Mouse (Mus musculus): ENCODE results near the gene Fam222b. TPM values are rescaled to one million over a fixed set of nuclear protein-coding genes. Genes with fewer than 3 reads are reported as not detected.
A peak's percentile ranks its signal among the peaks of the same experiment; 100 is the strongest.

Fam222b gene
- polyA plus RNA-seq, 1 experiment from 2014 or later: 10.6 TPM

DNA sequence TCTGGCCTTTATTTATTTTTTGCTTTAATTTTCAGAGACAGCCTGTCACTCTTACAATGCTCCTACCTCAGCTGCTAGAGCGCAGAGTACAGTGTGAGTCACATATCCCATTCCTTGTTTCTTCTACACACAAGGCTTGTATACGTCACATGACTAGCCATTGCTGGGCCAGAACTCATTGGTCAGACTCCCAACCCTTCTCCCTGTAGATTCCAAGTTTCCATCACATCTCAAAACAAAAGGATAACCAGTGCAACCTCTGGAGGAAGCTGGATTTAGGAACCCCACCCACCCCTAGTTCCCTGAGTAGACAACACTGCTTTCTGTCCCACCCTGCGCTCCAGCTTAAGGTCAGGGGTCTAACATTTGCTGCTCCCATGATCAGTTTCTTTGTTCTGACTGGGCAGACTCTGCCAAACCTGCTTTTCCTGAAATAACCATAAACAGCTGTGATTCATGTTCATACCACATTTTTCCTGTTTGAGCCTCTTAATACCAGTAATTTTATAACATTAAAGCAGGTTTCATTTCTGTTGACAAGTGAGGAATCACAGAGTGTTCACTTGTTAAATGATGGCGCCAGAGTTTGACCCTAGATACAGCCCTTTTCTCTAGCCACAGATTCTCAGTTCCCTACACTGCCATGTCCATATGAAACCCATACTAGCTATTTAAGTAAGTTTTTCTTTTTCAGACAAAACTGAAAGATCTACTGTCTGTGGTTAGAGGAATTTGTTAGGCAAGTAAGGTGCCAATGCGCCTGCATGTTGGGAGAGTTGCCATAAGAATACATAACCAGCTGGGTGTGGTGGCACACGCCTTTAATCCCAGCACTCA is 52.5 kb downstream of the Fam222b start:
- Histone ChIP-seq H3K4me3 (ENCODE audit: low read depth, low read length) (no peak overlapping the region), H3K27me3 (replicated peaks; ENCODE audit: control insufficient read depth, insufficient read depth, low read length) (no peaks in the 10 kb centered on the region), H3K4me1 (replicated peaks; ENCODE audit: control insufficient read depth, insufficient read depth, low read length) (no peaks in the 10 kb centered on the region), H3K27ac (ENCODE audit: low read depth, low read length) (no peak overlapping the region), H3K9ac (ENCODE audit: low read depth, low read length) (no peak overlapping the region), H3K4me2 (replicated peaks; ENCODE audit: low read depth) (no peak overlapping the region), H3K36me3 (ENCODE audit: control insufficient read depth, insufficient read depth) (peaks cover 55% of the 10 kb centered on the region), H3K9me3 (ENCODE audit: control insufficient read depth) (no peaks in the 10 kb centered on the region)
- no peak for TF ChIP-seq CTCF (IDR thresholded peaks at IDR 0.05; ENCODE audit: low read depth)
- no peak for ATAC-seq
- WGBS: 86% methylated on average over 6 of the region's 6 CpGs

DNA sequence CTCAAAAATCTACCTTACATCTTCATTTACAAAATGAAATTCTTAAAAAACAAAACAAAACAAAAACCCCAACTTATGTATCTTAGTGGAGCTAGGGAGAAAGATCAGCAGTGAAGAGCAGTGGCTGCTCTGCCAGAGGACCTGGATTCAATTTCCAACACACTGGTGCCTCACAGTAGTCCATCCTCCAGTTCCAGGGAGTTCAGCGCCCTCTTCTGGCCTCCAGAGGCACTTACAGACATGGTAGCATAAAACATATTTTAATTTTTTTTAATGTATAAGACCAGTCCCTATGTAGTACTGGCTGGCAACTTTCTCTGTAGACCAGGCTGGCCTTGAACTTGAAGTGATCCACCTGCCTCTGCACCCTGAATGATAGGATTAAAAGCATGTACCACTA is 56.7 kb downstream of the Fam222b start:
- H3K27me3 ChIP-seq (replicated peaks; ENCODE audit: control insufficient read depth, insufficient read depth, low read length): no peaks in the 10 kb centered on the region
- no peak for ATAC-seq
- peaks cover 45% of the 10 kb centered on the region for H3K36me3 ChIP-seq (ENCODE audit: control insufficient read depth, insufficient read depth)
- no peak overlapping the region for H3K27ac ChIP-seq (ENCODE audit: low read depth, low read length)
- no peak overlapping the region for H3K4me3 ChIP-seq (ENCODE audit: low read depth, low read length)
- no peaks in the 10 kb centered on the region for H3K9me3 ChIP-seq (ENCODE audit: control insufficient read depth)
- H3K4me2 ChIP-seq (replicated peaks; ENCODE audit: low read depth): no peak overlapping the region
- no peak overlapping the region for H3K9ac ChIP-seq (ENCODE audit: low read depth, low read length)
- H3K4me1 ChIP-seq (replicated peaks; ENCODE audit: control insufficient read depth, insufficient read depth, low read length): no peaks in the 10 kb centered on the region
- TF ChIP-seq CTCF (IDR thresholded peaks at IDR 0.05; ENCODE audit: low read depth): peak; percentile 75
- 45% methylated on average over 1 of the region's 1 CpGs for WGBS

DNA sequence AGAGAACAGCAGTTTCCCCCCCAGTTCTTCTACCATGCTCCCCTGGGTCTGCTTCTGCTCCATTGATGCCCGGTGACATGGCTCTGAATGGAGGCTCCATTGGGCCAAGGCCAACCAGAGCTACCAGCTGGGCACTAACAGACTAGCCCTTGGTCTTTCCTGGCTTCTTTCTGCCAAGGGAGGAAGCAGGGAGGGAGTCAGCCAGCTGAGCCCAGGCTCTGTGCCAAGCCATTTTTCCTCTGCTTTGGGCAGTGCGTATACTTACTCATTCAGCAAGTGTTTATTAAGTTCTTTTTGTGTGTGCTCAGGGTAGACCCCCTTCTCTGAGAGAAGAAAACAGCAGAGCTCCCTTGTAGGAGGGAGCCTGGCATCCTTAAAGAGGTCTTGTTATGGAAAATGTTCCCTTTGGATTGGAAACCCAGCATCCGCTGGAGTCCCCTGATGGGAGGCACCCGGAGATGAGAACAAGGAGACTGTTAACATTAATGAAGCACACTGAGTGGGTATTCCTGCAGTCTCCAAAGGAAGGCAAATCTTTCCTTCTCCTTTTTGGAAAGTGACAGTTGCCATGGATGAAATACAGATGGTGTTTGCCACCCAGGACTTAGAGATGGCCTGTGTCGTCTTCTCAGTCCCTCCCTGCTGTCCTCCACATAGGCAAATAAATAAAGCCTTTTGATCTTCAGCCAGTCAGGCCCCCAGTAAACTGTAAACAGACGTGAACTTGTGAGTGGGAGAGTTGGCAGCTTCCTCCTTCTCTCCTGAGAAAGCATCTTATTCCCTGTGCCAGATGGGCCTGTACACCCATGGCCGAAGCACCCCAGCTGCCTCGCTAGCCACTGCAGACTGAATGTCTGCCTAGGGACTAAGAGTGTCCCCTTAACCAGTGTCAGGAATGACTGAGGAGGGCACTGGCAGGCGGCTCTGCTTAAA is 58.1 kb downstream of the Fam222b start:
- H3K27ac ChIP-seq (ENCODE audit: low read depth, low read length): peak overlapping the region; percentile 50; the same call in 1 of the 2 replicates
- peaks cover 40% of the 10 kb centered on the region for H3K36me3 ChIP-seq (ENCODE audit: control insufficient read depth, insufficient read depth)
- H3K9ac ChIP-seq (ENCODE audit: low read depth, low read length): no peak overlapping the region
- H3K9me3 ChIP-seq (ENCODE audit: control insufficient read depth): no peaks in the 10 kb centered on the region
- no peak for ATAC-seq
- no peak overlapping the region for H3K4me3 ChIP-seq (ENCODE audit: low read depth, low read length)
- 60% methylated on average over 9 of the region's 9 CpGs for whole genome bisulfite sequencing
- H3K4me1 ChIP-seq (replicated peaks; ENCODE audit: control insufficient read depth, insufficient read depth, low read length): no peaks in the 10 kb centered on the region
- H3K27me3 ChIP-seq (replicated peaks; ENCODE audit: control insufficient read depth, insufficient read depth, low read length): no peaks in the 10 kb centered on the region
- H3K4me2 ChIP-seq (replicated peaks; ENCODE audit: low read depth): no peak overlapping the region
- TF ChIP-seq CTCF (IDR thresholded peaks at IDR 0.05; ENCODE audit: low read depth): no peak

DNA sequence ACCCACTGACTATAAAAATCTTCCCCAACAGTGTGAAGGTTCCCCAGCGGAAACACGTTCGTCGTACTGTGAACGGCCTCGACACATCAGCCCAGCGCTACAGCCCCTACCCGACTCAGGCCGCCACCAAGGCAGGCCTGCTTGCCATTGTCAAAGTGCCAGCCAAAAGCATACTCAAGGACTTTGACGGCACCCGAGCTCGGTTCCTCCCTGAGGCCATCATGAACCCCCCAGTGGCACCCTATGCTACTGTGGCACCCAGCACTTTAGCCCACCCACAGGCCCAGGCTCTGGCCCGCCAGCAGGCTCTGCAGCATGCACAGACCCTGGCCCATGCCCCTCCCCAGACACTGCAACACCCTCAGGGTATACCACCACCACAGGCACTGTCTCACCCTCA is 59.3 kb downstream of the Fam222b start:
- H3K9me3 ChIP-seq (ENCODE audit: control insufficient read depth): no peaks in the 10 kb centered on the region
- no peaks in the 10 kb centered on the region for H3K4me1 ChIP-seq (replicated peaks; ENCODE audit: control insufficient read depth, insufficient read depth, low read length)
- WGBS: 89% methylated on average over 13 of the region's 13 CpGs
- peaks cover 47% of the 10 kb centered on the region for H3K36me3 ChIP-seq (ENCODE audit: control insufficient read depth, insufficient read depth)
- no peak overlapping the region for H3K27ac ChIP-seq (ENCODE audit: low read depth, low read length)
- TF ChIP-seq CTCF (IDR thresholded peaks at IDR 0.05; ENCODE audit: low read depth): no peak
- H3K27me3 ChIP-seq (replicated peaks; ENCODE audit: control insufficient read depth, insufficient read depth, low read length): no peaks in the 10 kb centered on the region
- ATAC-seq: no peak
- H3K4me3 ChIP-seq (ENCODE audit: low read depth, low read length): no peak overlapping the region
- H3K4me2 ChIP-seq (replicated peaks; ENCODE audit: low read depth): no peak overlapping the region
- no peak overlapping the region for H3K9ac ChIP-seq (ENCODE audit: low read depth, low read length)

DNA sequence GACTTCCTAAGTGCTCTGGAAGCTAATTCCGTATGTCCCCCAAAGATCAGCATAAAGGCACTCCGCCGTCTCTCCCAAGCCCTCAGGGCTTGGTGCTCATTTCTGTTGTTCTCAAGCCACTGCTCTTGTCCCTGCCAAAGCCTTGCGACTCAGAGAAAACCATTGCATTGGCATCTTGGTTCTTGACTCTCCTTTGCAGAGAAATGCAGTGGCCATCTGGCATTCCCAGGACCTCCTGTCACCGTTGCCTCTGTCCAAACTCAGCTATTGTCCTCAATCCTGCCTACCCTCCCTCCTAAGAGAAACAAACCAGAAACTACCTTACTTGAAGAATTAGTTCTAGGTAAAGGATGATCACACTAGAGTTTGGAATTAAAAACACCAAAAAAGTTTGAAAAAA is 61.2 kb downstream of the Fam222b start:
- WGBS: 82% methylated on average over 5 of the region's 5 CpGs
- no peak overlapping the region for H3K4me3 ChIP-seq (ENCODE audit: low read depth, low read length)
- H3K4me2 ChIP-seq (replicated peaks; ENCODE audit: low read depth): no peak overlapping the region
- no peak for ATAC-seq
- H3K27ac ChIP-seq (ENCODE audit: low read depth, low read length): no peak overlapping the region
- no peaks in the 10 kb centered on the region for H3K4me1 ChIP-seq (replicated peaks; ENCODE audit: control insufficient read depth, insufficient read depth, low read length)
- TF ChIP-seq CTCF (IDR thresholded peaks at IDR 0.05; ENCODE audit: low read depth): no peak
- H3K9ac ChIP-seq (ENCODE audit: low read depth, low read length): no peak overlapping the region
- H3K27me3 ChIP-seq (replicated peaks; ENCODE audit: control insufficient read depth, insufficient read depth, low read length): no peaks in the 10 kb centered on the region
- H3K9me3 ChIP-seq (ENCODE audit: control insufficient read depth): no peaks in the 10 kb centered on the region
- H3K36me3 ChIP-seq (ENCODE audit: control insufficient read depth, insufficient read depth): peaks cover 52% of the 10 kb centered on the region

DNA sequence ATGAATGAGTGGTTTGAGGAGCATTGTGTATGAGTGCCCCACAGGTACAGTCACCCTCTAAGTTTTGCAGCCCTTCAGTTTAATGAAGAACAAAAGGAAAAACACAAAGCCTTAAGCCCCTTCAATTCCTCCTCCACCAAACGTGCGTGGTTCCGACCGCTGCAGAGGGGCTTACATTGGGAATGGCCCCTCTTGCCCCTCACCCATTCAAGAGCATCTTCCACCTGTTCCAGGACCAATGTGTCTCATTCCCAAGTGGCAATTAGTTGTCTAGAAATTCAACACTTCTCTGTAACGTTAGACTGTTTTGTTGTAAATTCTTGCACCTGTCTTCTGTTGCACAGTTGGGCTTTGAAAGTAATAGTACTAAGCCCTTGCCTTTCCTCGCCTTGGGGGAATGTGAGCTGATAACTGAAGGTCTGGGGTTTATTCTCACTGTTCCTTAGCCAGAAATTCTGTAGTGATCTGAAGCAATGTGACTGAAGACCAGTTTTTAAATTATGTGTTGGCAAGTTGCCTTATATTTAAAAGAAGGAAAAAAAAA is 61.8 kb downstream of the Fam222b start:
- Histone ChIP-seq H3K36me3 (ENCODE audit: control insufficient read depth, insufficient read depth) (peaks cover 57% of the 10 kb centered on the region), H3K27ac (ENCODE audit: low read depth, low read length) (no peak overlapping the region), H3K4me1 (replicated peaks; ENCODE audit: control insufficient read depth, insufficient read depth, low read length) (no peaks in the 10 kb centered on the region), H3K4me2 (replicated peaks; ENCODE audit: low read depth) (no peak overlapping the region), H3K9me3 (ENCODE audit: control insufficient read depth) (no peaks in the 10 kb centered on the region), H3K27me3 (replicated peaks; ENCODE audit: control insufficient read depth, insufficient read depth, low read length) (no peaks in the 10 kb centered on the region), H3K4me3 (ENCODE audit: low read depth, low read length) (no peak overlapping the region), H3K9ac (ENCODE audit: low read depth, low read length) (no peak overlapping the region)
- no peak for ATAC-seq
- no peak for TF ChIP-seq CTCF (IDR thresholded peaks at IDR 0.05; ENCODE audit: low read depth)
- 80% methylated on average over 6 of the region's 6 CpGs for WGBS

All from intestine, postnatal 0 days (tissue).